Mouse (Mus musculus): ENCODE measurements at regions not wholly inside any gene's neighbourhood (a gene's known extent, or its start where the extent isn't known, plus 50 kb on each side); places are given as distances from the start of the nearest gene placed in this dataset.

DNA sequence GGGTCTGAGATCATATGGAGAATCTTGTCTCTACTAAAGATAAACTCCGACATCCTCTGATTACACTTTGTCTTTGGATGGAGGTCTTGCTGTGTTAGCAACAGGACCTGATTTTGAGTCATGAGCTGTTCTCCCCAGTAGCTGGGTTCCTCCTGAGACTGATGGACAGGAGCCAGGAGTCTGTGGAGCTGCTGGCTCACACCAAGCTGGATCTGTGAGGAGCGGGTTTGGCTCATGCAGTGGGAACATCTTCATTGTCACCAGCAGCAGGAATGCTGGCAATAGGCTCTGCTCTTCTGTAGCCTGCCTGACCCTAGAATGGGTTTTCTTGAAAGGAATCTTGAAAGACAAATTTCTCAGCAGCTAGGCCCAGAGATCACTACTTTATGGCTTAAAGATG, 524.2 kb upstream of the Id2 start:
- Histone ChIP-seq H3K27ac (ENCODE audit: low read length) (no peak overlapping the region), H3K27me3 (ENCODE audit: control insufficient read depth, insufficient read depth, low read depth, low read length) (no peaks in the 10 kb centered on the region), H3K9me3 (replicated peaks; ENCODE audit: control insufficient read depth, low read length) (no peaks in the 10 kb centered on the region), H3K36me3 (ENCODE audit: control insufficient read depth, insufficient read depth) (no peaks in the 10 kb centered on the region), H3K9ac (ENCODE audit: low read depth, low read length) (no peak overlapping the region), H3K4me2 (ENCODE audit: low read depth, low read length) (no peak overlapping the region), H3K4me3 (ENCODE audit: low read depth, low read length) (no peak overlapping the region), H3K4me1 (ENCODE audit: control insufficient read depth, low read depth, low read length) (no peaks in the 10 kb centered on the region)
- no peak for ATAC-seq (ENCODE audit: low read depth)
- 67% methylated on average over 2 of the region's 2 CpGs for WGBS (ENCODE audit: insufficient replicate concordance)

DNA sequence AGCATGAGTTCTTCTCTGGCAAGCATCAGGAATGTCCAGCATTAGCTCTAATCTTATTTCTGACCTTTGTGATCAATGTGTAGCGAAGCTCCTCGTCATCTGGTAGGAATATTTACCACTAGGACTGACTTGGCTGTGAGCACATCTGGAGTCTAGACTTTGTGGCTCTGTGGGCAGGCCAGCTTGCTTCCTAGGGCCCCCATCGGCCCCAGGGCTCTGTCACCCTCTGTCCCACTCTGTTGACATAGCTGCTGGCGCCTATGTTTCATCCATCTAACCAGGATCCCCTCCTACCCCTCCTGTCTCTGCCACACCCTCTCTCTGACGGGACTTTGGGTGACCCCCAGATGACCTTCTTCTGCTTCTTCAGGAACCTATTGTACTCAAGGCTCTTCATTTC, 520.6 kb upstream of the Id2 start:
- H3K27ac ChIP-seq (ENCODE audit: low read length), result no peak overlapping the region
- H3K9ac ChIP-seq (ENCODE audit: low read depth, low read length), result no peak overlapping the region
- H3K36me3 ChIP-seq (ENCODE audit: control insufficient read depth, insufficient read depth), result no peaks in the 10 kb centered on the region
- H3K4me2 ChIP-seq (ENCODE audit: low read depth, low read length), result no peak overlapping the region
- ATAC-seq (ENCODE audit: low read depth), result no peak
- no peaks in the 10 kb centered on the region for H3K4me1 ChIP-seq (ENCODE audit: control insufficient read depth, low read depth, low read length)
- WGBS (ENCODE audit: insufficient replicate concordance), result 33% methylated on average over 5 of the region's 5 CpGs
- H3K27me3 ChIP-seq (ENCODE audit: control insufficient read depth, insufficient read depth, low read depth, low read length), result no peaks in the 10 kb centered on the region
- no peak overlapping the region for H3K4me3 ChIP-seq (ENCODE audit: low read depth, low read length)
- no peaks in the 10 kb centered on the region for H3K9me3 ChIP-seq (replicated peaks; ENCODE audit: control insufficient read depth, low read length)

DNA sequence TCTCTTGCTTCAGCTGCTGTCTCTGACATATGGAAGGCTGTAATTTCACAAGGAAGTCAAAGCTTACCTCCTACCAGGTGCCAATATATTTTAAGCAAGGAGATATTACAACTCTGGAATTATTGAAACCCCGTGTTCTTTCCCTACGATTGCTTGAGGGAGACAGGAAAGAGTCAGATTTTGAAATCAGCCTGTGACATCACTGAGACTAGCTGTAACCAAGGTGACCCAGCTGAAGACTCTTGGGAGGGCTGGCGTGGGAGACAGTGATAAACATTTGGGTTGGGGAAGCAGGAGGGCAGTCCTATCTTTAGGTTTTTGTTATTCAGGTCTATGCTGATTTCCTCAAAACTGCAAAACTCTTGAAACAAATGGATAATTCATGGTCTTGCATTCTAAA, 518.4 kb upstream of the Id2 start:
- H3K9me3 ChIP-seq (replicated peaks; ENCODE audit: control insufficient read depth, low read length), result no peaks in the 10 kb centered on the region
- no peaks in the 10 kb centered on the region for H3K4me1 ChIP-seq (ENCODE audit: control insufficient read depth, low read depth, low read length)
- H3K27me3 ChIP-seq (ENCODE audit: control insufficient read depth, insufficient read depth, low read depth, low read length), result no peaks in the 10 kb centered on the region
- H3K4me3 ChIP-seq (ENCODE audit: low read depth, low read length), result no peak overlapping the region
- H3K4me2 ChIP-seq (ENCODE audit: low read depth, low read length), result no peak overlapping the region
- WGBS (ENCODE audit: insufficient replicate concordance), result 43% methylated on average over 3 of the region's 3 CpGs
- no peaks in the 10 kb centered on the region for H3K36me3 ChIP-seq (ENCODE audit: control insufficient read depth, insufficient read depth)
- no peak overlapping the region for H3K9ac ChIP-seq (ENCODE audit: low read depth, low read length)
- no peak overlapping the region for H3K27ac ChIP-seq (ENCODE audit: low read length)
- no peak for ATAC-seq (ENCODE audit: low read depth)

DNA sequence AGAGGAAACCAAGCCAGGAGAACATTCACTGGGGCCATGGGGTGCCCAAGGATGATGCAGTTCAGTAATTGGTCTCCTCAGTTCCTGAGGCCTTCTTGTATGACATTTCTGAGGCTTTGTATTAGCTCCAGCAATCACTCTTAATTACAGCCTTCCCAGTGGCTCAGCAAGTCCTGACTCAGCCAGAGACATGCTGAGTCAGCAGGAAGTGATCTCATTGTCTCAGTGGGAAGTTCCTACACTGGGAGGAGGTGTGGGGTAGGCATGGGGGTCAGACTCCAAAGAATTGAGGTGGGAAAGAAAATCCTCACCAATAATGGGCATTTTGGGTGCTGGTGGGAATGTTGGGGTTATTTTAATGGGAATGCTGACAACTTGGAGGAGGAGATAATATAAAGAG, 516.5 kb upstream of the Id2 start:
- H3K4me2 ChIP-seq (ENCODE audit: low read depth, low read length), result no peak overlapping the region
- no peaks in the 10 kb centered on the region for H3K4me1 ChIP-seq (ENCODE audit: control insufficient read depth, low read depth, low read length)
- no peak for ATAC-seq (ENCODE audit: low read depth)
- no peaks in the 10 kb centered on the region for H3K36me3 ChIP-seq (ENCODE audit: control insufficient read depth, insufficient read depth)
- H3K27ac ChIP-seq (ENCODE audit: low read length), result no peak overlapping the region
- no peak overlapping the region for H3K4me3 ChIP-seq (ENCODE audit: low read depth, low read length)
- no peaks in the 10 kb centered on the region for H3K27me3 ChIP-seq (ENCODE audit: control insufficient read depth, insufficient read depth, low read depth, low read length)
- H3K9me3 ChIP-seq (replicated peaks; ENCODE audit: control insufficient read depth, low read length), result no peaks in the 10 kb centered on the region
- H3K9ac ChIP-seq (ENCODE audit: low read depth, low read length), result no peak overlapping the region

DNA sequence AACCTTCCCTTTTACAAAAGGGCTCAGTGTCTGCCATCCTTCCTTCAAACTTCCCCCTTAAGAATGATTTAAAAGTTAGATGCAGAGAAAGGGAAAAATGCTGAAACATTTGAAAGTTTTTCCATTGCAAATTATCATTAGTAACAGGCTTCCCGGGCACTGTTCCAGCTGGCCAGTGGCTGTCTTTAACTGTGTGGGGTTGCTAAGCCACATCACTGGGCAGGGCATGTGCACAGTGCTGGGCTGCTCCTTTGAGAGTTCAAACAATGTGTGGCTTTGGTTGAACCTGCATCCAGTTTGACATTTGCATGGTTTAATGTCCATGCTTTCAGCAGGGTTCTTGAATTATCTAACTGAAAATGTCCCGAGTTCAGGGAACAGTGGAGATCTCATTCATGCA, 512.1 kb upstream of the Id2 start:
- H3K36me3 ChIP-seq (ENCODE audit: control insufficient read depth, insufficient read depth), result no peaks in the 10 kb centered on the region
- no peak overlapping the region for H3K4me3 ChIP-seq (ENCODE audit: low read depth, low read length)
- ATAC-seq (ENCODE audit: low read depth), result no peak
- H3K9me3 ChIP-seq (replicated peaks; ENCODE audit: control insufficient read depth, low read length), result no peaks in the 10 kb centered on the region
- no peaks in the 10 kb centered on the region for H3K27me3 ChIP-seq (ENCODE audit: control insufficient read depth, insufficient read depth, low read depth, low read length)
- no peak overlapping the region for H3K27ac ChIP-seq (ENCODE audit: low read length)
- no peak overlapping the region for H3K4me2 ChIP-seq (ENCODE audit: low read depth, low read length)
- H3K9ac ChIP-seq (ENCODE audit: low read depth, low read length), result no peak overlapping the region
- 46% methylated on average over 2 of the region's 2 CpGs for WGBS (ENCODE audit: insufficient replicate concordance)
- no peaks in the 10 kb centered on the region for H3K4me1 ChIP-seq (ENCODE audit: control insufficient read depth, low read depth, low read length)

DNA sequence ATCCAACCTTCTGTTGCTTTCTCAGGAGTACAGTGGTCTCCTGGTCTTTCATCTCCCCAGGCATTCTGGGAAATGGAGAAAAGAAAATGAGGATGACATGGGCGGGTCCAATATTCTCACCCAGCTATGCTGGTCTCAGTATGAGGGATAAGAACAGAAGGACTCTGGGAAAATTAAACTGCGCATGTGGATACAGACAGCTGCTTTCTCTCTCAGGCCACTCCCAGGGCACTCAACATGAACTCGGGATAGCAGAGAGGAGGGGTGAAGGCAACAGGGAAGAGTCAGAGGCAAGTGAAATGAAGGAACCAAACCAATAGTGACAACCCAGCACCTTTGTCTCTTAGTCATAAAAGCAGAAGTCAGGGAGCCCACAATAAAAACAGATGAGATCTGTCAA, 508.5 kb upstream of the Id2 start:
- Histone ChIP-seq H3K4me1 (ENCODE audit: control insufficient read depth, low read depth, low read length) (no peaks in the 10 kb centered on the region), H3K9me3 (replicated peaks; ENCODE audit: control insufficient read depth, low read length) (no peaks in the 10 kb centered on the region), H3K27ac (ENCODE audit: low read length) (no peak overlapping the region), H3K27me3 (ENCODE audit: control insufficient read depth, insufficient read depth, low read depth, low read length) (no peaks in the 10 kb centered on the region), H3K4me2 (ENCODE audit: low read depth, low read length) (no peak overlapping the region), H3K4me3 (ENCODE audit: low read depth, low read length) (no peak overlapping the region), H3K9ac (ENCODE audit: low read depth, low read length) (no peak overlapping the region), H3K36me3 (ENCODE audit: control insufficient read depth, insufficient read depth) (no peaks in the 10 kb centered on the region)
- no peak for ATAC-seq (ENCODE audit: low read depth)
- WGBS (ENCODE audit: insufficient replicate concordance), result 50% methylated on average over 3 of the region's 3 CpGs

DNA sequence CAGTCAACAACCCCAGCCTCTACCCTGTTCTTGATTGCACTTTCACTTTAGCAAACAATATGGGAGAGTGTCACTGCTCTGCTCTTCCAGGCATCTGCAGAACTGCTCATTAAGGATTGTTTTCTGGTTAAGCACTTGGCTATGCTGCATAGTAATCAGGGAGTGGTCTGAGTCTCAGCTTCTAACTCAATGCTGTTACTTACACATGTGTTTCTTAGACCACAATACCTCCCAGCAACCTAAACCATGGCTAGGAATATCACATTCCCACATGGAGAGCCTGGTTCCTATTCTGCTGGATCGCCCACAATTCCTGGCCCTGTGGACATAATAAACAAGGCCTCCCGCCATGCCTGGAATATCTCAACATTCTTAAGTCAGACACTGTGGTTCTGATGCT, 493.3 kb upstream of the Id2 start:
- H3K36me3 ChIP-seq (ENCODE audit: control insufficient read depth, insufficient read depth), result no peaks in the 10 kb centered on the region
- no peaks in the 10 kb centered on the region for H3K4me1 ChIP-seq (ENCODE audit: control insufficient read depth, low read depth, low read length)
- no peaks in the 10 kb centered on the region for H3K27me3 ChIP-seq (ENCODE audit: control insufficient read depth, insufficient read depth, low read depth, low read length)
- H3K9me3 ChIP-seq (replicated peaks; ENCODE audit: control insufficient read depth, low read length), result no peaks in the 10 kb centered on the region
- H3K27ac ChIP-seq (ENCODE audit: low read length), result no peak overlapping the region
- 74% methylated on average over 2 of the region's 2 CpGs for whole genome bisulfite sequencing (ENCODE audit: insufficient replicate concordance)
- no peak overlapping the region for H3K4me2 ChIP-seq (ENCODE audit: low read depth, low read length)
- ATAC-seq (ENCODE audit: low read depth), result no peak
- no peak overlapping the region for H3K9ac ChIP-seq (ENCODE audit: low read depth, low read length)
- H3K4me3 ChIP-seq (ENCODE audit: low read depth, low read length), result no peak overlapping the region

DNA sequence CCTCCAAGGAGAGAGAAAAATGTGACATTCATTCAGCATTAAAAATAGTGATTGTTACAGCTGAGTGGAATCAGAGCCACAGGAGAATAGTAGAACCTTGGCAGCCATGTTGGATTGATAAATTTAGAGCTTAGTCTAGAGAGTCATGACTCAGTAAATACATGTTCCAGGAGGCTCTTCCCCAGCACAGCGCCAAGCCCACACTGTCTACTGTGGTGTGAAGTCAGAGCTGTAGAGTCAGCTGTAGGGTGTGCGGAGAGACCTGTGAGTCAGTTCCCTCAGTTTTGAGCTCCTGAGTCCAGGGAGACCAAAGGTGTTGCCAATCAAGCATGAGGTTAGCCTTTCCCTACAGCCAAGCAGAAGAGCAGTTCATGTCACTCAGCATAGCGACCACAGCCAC, 488.8 kb upstream of the Id2 start:
- no peaks in the 10 kb centered on the region for H3K4me1 ChIP-seq (ENCODE audit: control insufficient read depth, low read depth, low read length)
- H3K4me3 ChIP-seq (ENCODE audit: low read depth, low read length), result no peak overlapping the region
- no peak for ATAC-seq (ENCODE audit: low read depth)

DNA sequence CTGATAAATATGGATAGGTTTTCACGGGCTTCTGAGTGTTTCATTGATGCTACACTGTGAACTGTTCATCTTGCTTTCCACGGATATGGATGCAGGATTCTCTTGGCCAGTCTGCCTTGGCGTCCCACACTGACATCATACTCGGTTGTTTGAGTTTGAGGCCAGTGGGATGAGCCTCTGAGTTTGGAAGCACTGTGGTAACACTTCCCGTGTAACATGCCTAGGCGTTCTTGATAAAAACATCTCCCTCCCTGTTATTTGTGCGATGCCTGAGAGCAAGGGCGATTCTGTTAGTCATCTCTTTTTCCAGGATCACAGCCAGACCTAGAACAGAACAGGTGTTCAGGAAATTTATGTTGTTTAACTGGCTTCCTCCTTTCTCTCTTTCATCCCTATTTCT, 482.5 kb upstream of the Id2 start:
- H3K9ac ChIP-seq (ENCODE audit: low read depth, low read length), result no peak overlapping the region
- 60% methylated on average over 8 of the region's 8 CpGs for WGBS (ENCODE audit: insufficient replicate concordance)
- no peaks in the 10 kb centered on the region for H3K9me3 ChIP-seq (replicated peaks; ENCODE audit: control insufficient read depth, low read length)
- no peak overlapping the region for H3K4me3 ChIP-seq (ENCODE audit: low read depth, low read length)
- no peaks in the 10 kb centered on the region for H3K27me3 ChIP-seq (ENCODE audit: control insufficient read depth, insufficient read depth, low read depth, low read length)
- no peaks in the 10 kb centered on the region for H3K36me3 ChIP-seq (ENCODE audit: control insufficient read depth, insufficient read depth)
- no peak for ATAC-seq (ENCODE audit: low read depth)
- no peak overlapping the region for H3K27ac ChIP-seq (ENCODE audit: low read length)
- H3K4me1 ChIP-seq (ENCODE audit: control insufficient read depth, low read depth, low read length), result no peaks in the 10 kb centered on the region
- no peak overlapping the region for H3K4me2 ChIP-seq (ENCODE audit: low read depth, low read length)

More for the DNA sequence above, 488.8 kb upstream of the Id2 start:
- Histone ChIP-seq H3K9me3 (replicated peaks; ENCODE audit: control insufficient read depth, low read length) (no peaks in the 10 kb centered on the region), H3K4me2 (ENCODE audit: low read depth, low read length) (no peak overlapping the region), H3K36me3 (ENCODE audit: control insufficient read depth, insufficient read depth) (no peaks in the 10 kb centered on the region), H3K27ac (ENCODE audit: low read length) (no peak overlapping the region), H3K27me3 (ENCODE audit: control insufficient read depth, insufficient read depth, low read depth, low read length) (no peaks in the 10 kb centered on the region), H3K9ac (ENCODE audit: low read depth, low read length) (no peak overlapping the region)
- 61% methylated on average over 3 of the region's 3 CpGs for WGBS (ENCODE audit: insufficient replicate concordance)

DNA sequence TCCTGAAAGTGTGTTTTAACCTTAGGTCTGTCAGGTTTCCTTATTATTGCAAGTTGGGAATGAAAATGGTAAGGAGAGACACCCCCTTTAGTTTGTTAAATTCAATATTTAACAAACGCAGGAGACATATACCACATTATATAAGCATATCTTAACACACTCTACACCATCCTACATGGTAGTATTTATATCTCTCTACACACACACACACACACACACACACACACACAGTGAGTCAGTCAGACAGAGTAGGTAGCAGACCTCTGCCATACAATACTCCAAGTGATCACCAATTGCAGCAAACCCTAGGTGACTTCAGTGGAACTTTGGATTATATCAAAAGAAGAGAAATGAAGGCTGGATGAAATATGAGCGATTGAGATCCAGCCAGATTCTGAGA, 468.2 kb upstream of the Id2 start:
- ATAC-seq (ENCODE audit: low read depth), result no peak
- 40% methylated on average over 2 of the region's 2 CpGs for WGBS (ENCODE audit: insufficient replicate concordance)
- H3K4me2 ChIP-seq (ENCODE audit: low read depth, low read length), result no peak overlapping the region

More for the DNA sequence above, 468.2 kb upstream of the Id2 start:
- Histone ChIP-seq H3K4me1 (ENCODE audit: control insufficient read depth, low read depth, low read length) (no peaks in the 10 kb centered on the region), H3K27me3 (ENCODE audit: control insufficient read depth, insufficient read depth, low read depth, low read length) (no peaks in the 10 kb centered on the region), H3K4me3 (ENCODE audit: low read depth, low read length) (no peak overlapping the region), H3K36me3 (ENCODE audit: control insufficient read depth, insufficient read depth) (no peaks in the 10 kb centered on the region), H3K9me3 (replicated peaks; ENCODE audit: control insufficient read depth, low read length) (no peaks in the 10 kb centered on the region), H3K27ac (ENCODE audit: low read length) (no peak overlapping the region), H3K9ac (ENCODE audit: low read depth, low read length) (no peak overlapping the region)
